Mouse (Mus musculus) urinary bladder, postnatal 0 days (tissue): ENCODE measurements around the gene Map3k4. TPM values are rescaled to one million over a fixed set of nuclear protein-coding genes. Genes with fewer than 3 reads are reported as not detected.

Experiments used
- polyA plus RNA-seq: library from polyadenylated mRNA; unstranded; fragments of >200 nt; fragmentation: Nextera tagmentation; extraction: Ambion mirVana; gene quantifications from 2 replicates; pipeline ENCODE4 v1.2.1, GENCODE M21; 2015

Map3k4 gene
- polyA plus RNA-seq: 18.3 and 19.1 TPM in 2 replicates

DNA sequence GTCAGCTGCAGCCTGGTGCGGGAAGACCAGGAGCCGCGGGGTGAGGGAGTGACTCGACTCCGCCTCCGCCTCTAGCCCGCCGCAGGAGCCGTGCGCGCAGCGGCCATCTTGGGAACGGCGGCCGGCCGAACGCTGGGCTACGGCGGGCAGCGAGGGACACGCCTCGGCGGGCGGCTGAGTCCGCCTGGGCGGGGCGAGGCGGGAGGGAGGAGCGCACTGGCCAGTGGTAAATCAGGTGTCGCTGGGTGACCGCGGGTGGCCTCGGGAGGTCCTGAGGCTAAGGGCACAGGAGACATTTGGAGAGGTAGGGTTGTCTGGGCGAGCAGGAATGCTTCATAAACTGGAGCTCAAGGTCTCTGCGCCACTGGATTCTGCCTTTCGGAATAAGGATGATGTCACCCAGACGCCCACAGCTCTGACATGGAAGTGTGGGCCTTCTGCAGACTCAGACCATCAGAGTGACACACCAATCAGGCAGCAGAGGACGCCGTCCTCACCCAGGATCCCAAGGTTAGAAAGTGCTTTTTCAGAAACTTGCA, at the start of gene Map3k4:
Gene Map3k4, minus strand, starts transcription at position 134 of the 539 bp plus-strand sequence.

Other genes with a start within 250 kb of the Map3k4 start
- 19.6 and 19.7 TPM in 2 replicates for gene Agpat4, start 200.1 kb downstream of the Map3k4 start, polyA plus RNA-seq
- 0.11 and 0.77 TPM in 2 replicates for gene Plg, start 59.8 kb upstream of the Map3k4 start, polyA plus RNA-seq
- gene Slc22a3, start 188.9 kb upstream of the Map3k4 start, polyA plus RNA-seq: 0.23 and 0.51 TPM in 2 replicates